Mouse (Mus musculus) heart, postnatal 25 days (tissue): ENCODE results near the gene Olfr846. TPM values are rescaled to one million over a fixed set of nuclear protein-coding genes. Genes with fewer than 3 reads are reported as not detected.

ENCODE experiments used
- DNase-seq: peaks from one replicate; pipeline ENCODE4 v3.0.0; 2022; ENCODE audit warnings: low spot score
- intact Hi-C: fragments of 180-260 bp; cut with DNase I; formaldehyde crosslinking; loops from one replicate; pipeline ENCODE4 v1.15.1; 2025
- total RNA-seq, 2 experiments: library from RNA; stranded (reverse); gene quantifications; 2 replicates each; pipeline ENCODE4 v1.2.3; 2021

Olfr846 gene
- total RNA-seq: not detected

GRCm38 (mm10) chr9:19363905-19364304 is at the start of gene Olfr846:
Gene Olfr846 (minus strand): TSS chr9:19364005.
- DNase-seq: no peak
- intact Hi-C loops: no loop called here

- no peak for DNase-seq
- intact Hi-C loops: no loop called here
Observed at GRCm38 (mm10) chr9:19378569-19378968, 14.8 kb upstream of the Olfr846 start, which contains the start of gene Olfr847. Gene Olfr847 (minus strand): TSS chr9:19378669.

GRCm38 (mm10) chr9:19336157-19336556 is 27.6 kb downstream of the Olfr846 start, which contains the start of gene Olfr845:
Gene Olfr845 (plus strand): TSS chr9:19336457.
- intact Hi-C loops: no loop called here
- no peak for DNase-seq

GRCm38 (mm10) chr9:19316047-19316446 is 47.8 kb downstream of the Olfr846 start, which contains the start of gene Olfr844:
Gene Olfr844 (plus strand): TSS chr9:19316347.
- intact Hi-C loops: no loop called here
- DNase-seq: no peak

Other genes with a start within 250 kb of the Olfr846 start
- gene Olfr836, start 243.6 kb downstream of the Olfr846 start, total RNA-seq: not detected
- gene Olfr837, start 227.7 kb downstream of the Olfr846 start, total RNA-seq: not detected
- gene Olfr839-ps1, start 186.7 kb downstream of the Olfr846 start, total RNA-seq: not detected
- gene Olfr843, start 112.0 kb downstream of the Olfr846 start, total RNA-seq: not detected
- not detected for gene Olfr844, start 47.7 kb downstream of the Olfr846 start, total RNA-seq
- not detected for gene Olfr845, start 27.5 kb downstream of the Olfr846 start, total RNA-seq
- gene Olfr847, start 14.7 kb upstream of the Olfr846 start, total RNA-seq: not detected
- not detected for gene Olfr849, start 76.3 kb upstream of the Olfr846 start, total RNA-seq
- not detected for gene Olfr850, start 114.2 kb upstream of the Olfr846 start, total RNA-seq
- not detected for gene Olfr851, start 129.3 kb upstream of the Olfr846 start, total RNA-seq
- gene Olfr853, start 177.1 kb upstream of the Olfr846 start, total RNA-seq: not detected
- not detected for gene Olfr854, start 203.4 kb upstream of the Olfr846 start, total RNA-seq
- gene Olfr855, start 218.6 kb upstream of the Olfr846 start, total RNA-seq: not detected